ENCODE assay signal across 7 mouse cellular contexts in genomic region chr8:11778646-11779433, GRCm38 (mm10). TPM values are rescaled to one million over a fixed set of nuclear protein-coding genes. Genes with fewer than 3 reads are reported as not detected.
DNase-seq lines count a peak whose midpoint lies in the region; ATAC-seq and TF ChIP-seq lines count a peak whose summit lies in the region.

No protein-coding gene starts in this region.

- WGBS in midbrain, embryonic 14.5 days, result 86% methylated on average over 8 of the region's 8 CpGs
- 86% methylated on average over 8 of the region's 8 CpGs for WGBS in midbrain, embryonic 15.5 days
- 67% methylated on average over 8 of the region's 8 CpGs for WGBS in heart, embryonic 16.5 days
- WGBS in limb, embryonic 14.5 days, result 76% methylated on average over 8 of the region's 8 CpGs

- peaks cover 22% of the 10 kb centered on the region for H3K36me3 ChIP-seq in midbrain, embryonic 14.5 days (ENCODE audit: control insufficient read depth, insufficient read depth, low read length)
- peaks cover 16% of the 10 kb centered on the region; the same call in 1 of the 2 replicates for H3K36me3 ChIP-seq in midbrain, embryonic 15.5 days (replicated peaks)
- peaks cover 18% of the 10 kb centered on the region for H3K36me3 ChIP-seq in heart, embryonic 16.5 days (ENCODE audit: control insufficient read depth, insufficient read depth)
- H3K36me3 ChIP-seq in limb, embryonic 14.5 days (ENCODE audit: control insufficient read depth, insufficient read depth, low read length), result peaks cover 26% of the 10 kb centered on the region

- no peaks in the 10 kb centered on the region for H3K9me3 ChIP-seq in midbrain, embryonic 14.5 days (ENCODE audit: control insufficient read depth, low read length)
- H3K9me3 ChIP-seq in midbrain, embryonic 15.5 days, result no peaks in the 10 kb centered on the region
- H3K9me3 ChIP-seq in heart, embryonic 16.5 days (replicated peaks; ENCODE audit: control insufficient read depth, low read length), result no peaks in the 10 kb centered on the region
- H3K9me3 ChIP-seq in limb, embryonic 14.5 days (ENCODE audit: control insufficient read depth, low read length), result no peaks in the 10 kb centered on the region

- H3K4me2 ChIP-seq in midbrain, embryonic 14.5 days (ENCODE audit: low read length), result no peak overlapping the region
- H3K4me2 ChIP-seq in midbrain, embryonic 15.5 days, result no peak overlapping the region
- peak overlapping the region; percentile 35 for H3K4me2 ChIP-seq in heart, embryonic 16.5 days (ENCODE audit: low read depth, low read length)
- H3K4me2 ChIP-seq in limb, embryonic 14.5 days (replicated peaks; ENCODE audit: low read depth, low read length, severe bottlenecking), result no peak overlapping the region

- no peak overlapping the region for H3K4me3 ChIP-seq in midbrain, embryonic 14.5 days (replicated peaks; ENCODE audit: low read depth, low read length)
- H3K4me3 ChIP-seq in midbrain, embryonic 15.5 days, result no peak overlapping the region
- peak overlapping the region; percentile 44 for H3K4me3 ChIP-seq in heart, embryonic 16.5 days (ENCODE audit: low read length)
- no peak overlapping the region for H3K4me3 ChIP-seq in limb, embryonic 14.5 days (replicated peaks; ENCODE audit: low read length)

- no peak overlapping the region for H3K9ac ChIP-seq in midbrain, embryonic 14.5 days (replicated peaks; ENCODE audit: low read length)
- H3K9ac ChIP-seq in midbrain, embryonic 15.5 days, result no peak overlapping the region
- peak overlapping the region; percentile 34 for H3K9ac ChIP-seq in heart, embryonic 16.5 days (ENCODE audit: low read length)
- H3K9ac ChIP-seq in limb, embryonic 14.5 days (ENCODE audit: low read depth, low read length, severe bottlenecking), result no peak overlapping the region

- no peaks in the 10 kb centered on the region for H3K27me3 ChIP-seq in midbrain, embryonic 14.5 days (ENCODE audit: control insufficient read depth, insufficient read depth, low read length)
- H3K27me3 ChIP-seq in midbrain, embryonic 15.5 days (replicated peaks), result no peaks in the 10 kb centered on the region
- no peaks in the 10 kb centered on the region for H3K27me3 ChIP-seq in heart, embryonic 16.5 days (ENCODE audit: control insufficient read depth, insufficient read depth, low read length)
- H3K27me3 ChIP-seq in limb, embryonic 14.5 days (ENCODE audit: control insufficient read depth, insufficient read depth, low read length), result no peaks in the 10 kb centered on the region

- TF ChIP-seq POLR2A in limb, embryonic 14.5 days (IDR thresholded peaks at IDR 0.05; ENCODE audit: borderline replicate concordance, extremely low read depth, insufficient read depth, insufficient read length), result no peak

- no peak for ATAC-seq in midbrain, embryonic 14.5 days (ENCODE audit: low FRiP score, low TSS enrichment)
- ATAC-seq in midbrain, embryonic 15.5 days (replicated peaks), result no peak
- ATAC-seq in heart, embryonic 16.5 days (replicated peaks; ENCODE audit: extremely low read depth, insufficient read depth, low FRiP score), result no peak
- no peak for ATAC-seq in limb, embryonic 14.5 days (ENCODE audit: low FRiP score, low read depth)
- ATAC-seq in megakaryocyte-erythroid progenitor cell, adult 5-6 weeks (replicated peaks; ENCODE audit: low FRiP score, low TSS enrichment, poor library complexity, severe bottlenecking), result no peak
- ATAC-seq in inflammation-experienced regulatory T-cells, adult 6 months, result no peak

- peak overlapping the region; percentile 28; the same call in 1 of the 2 replicates for H3K27ac ChIP-seq in midbrain, embryonic 14.5 days (replicated peaks; ENCODE audit: low read depth, low read length)
- H3K27ac ChIP-seq in midbrain, embryonic 15.5 days, result no peak overlapping the region; the same call in 1 of the 2 replicates
- H3K27ac ChIP-seq in heart, embryonic 16.5 days (ENCODE audit: low read length), result peak overlapping the region; percentile 83
- H3K27ac ChIP-seq in limb, embryonic 14.5 days (replicated peaks; ENCODE audit: low read depth, low read length), result peak overlapping the region; percentile 72; the same call in 1 of the 2 replicates

- no peak for DNase-seq in midbrain, embryonic 14.5 days
- no peak for DNase-seq in limb, embryonic 14.5 days (ENCODE audit: low spot score)
- DNase-seq in spleen, postnatal 4 days (ENCODE audit: low spot score in 2 of 2), result no peak

- H3K4me1 ChIP-seq in midbrain, embryonic 14.5 days (ENCODE audit: control insufficient read depth, insufficient read depth, low read length), result peaks cover 8% of the 10 kb centered on the region; the same call in 1 of the 2 replicates
- H3K4me1 ChIP-seq in midbrain, embryonic 15.5 days, result peaks cover 31% of the 10 kb centered on the region
- peaks cover 61% of the 10 kb centered on the region for H3K4me1 ChIP-seq in heart, embryonic 16.5 days (ENCODE audit: control insufficient read depth, insufficient read depth, low read length)
- H3K4me1 ChIP-seq in limb, embryonic 14.5 days (ENCODE audit: control insufficient read depth, insufficient read depth, low read length), result peaks cover 35% of the 10 kb centered on the region

RNA-seq across cellular contexts. Expression of gene Arhgef7, which starts 51.3 kb away (rescaled TPM):
- 78.3 and 84.0 TPM in 2 replicates for polyA plus RNA-seq in midbrain, embryonic 14.5 days (2014; fragmentation: Nextera tagmentation; extraction: Ambion mirVana)
- polyA plus RNA-seq in midbrain, embryonic 15.5 days (2015; fragmentation: Nextera tagmentation; extraction: Ambion mirVana), result 87.6 and 87.7 TPM in 2 replicates
- 54.1 and 59.6 TPM in 2 replicates for polyA plus RNA-seq in heart, embryonic 16.5 days (2015; fragmentation: Nextera tagmentation; extraction: Ambion mirVana)
- polyA plus RNA-seq in limb, embryonic 14.5 days (2012; rRNA removed), result 52.6 and 58.6 TPM in 2 replicates
- polyA plus RNA-seq in limb, embryonic 14.5 days (2014; fragmentation: Nextera tagmentation; extraction: Ambion mirVana), result 54.4 and 56.5 TPM in 2 replicates
- total RNA-seq in megakaryocyte-erythroid progenitor cell, adult 5-6 weeks (2014; fragmentation: Nextera tagmentation), result 27.2 and 28.2 TPM in 2 replicates
- total RNA-seq in megakaryocyte-erythroid progenitor cell, adult 5-6 weeks (2017), result 10.7 and 52.1 TPM in 2 replicates
- polyA plus RNA-seq in inflammation-experienced regulatory T-cells, adult 6 months (2017; shearing (Covaris generic)), result 10 to 100 TPM; 23.6 to 35.3 (median 32.0) TPM
